Mouse (Mus musculus): ENCODE results near the gene Syce3.
A peak's percentile ranks its signal among the peaks of the same experiment; 100 is the strongest.

Syce3 gene

GRCm38 (mm10) chr15:89421938-89422337, 11.6 kb upstream of the Syce3 start:
- DNase-seq (ENCODE audit: low spot score in 2 of 2): no peak

- DNase-seq (ENCODE audit: low spot score in 2 of 2): no peak
These were observed 5.0 kb upstream of the Syce3 start for GRCm38 (mm10) chr15:89415282-89415681.

- no peak for DNase-seq (ENCODE audit: low spot score in 2 of 2)
These were observed 3.6 kb downstream of the Syce3 start for GRCm38 (mm10) chr15:89406691-89407090.

GRCm38 (mm10) chr15:89404831-89405623, 5.3 kb downstream of the Syce3 start:
- DNase-seq (ENCODE audit: low spot score in 2 of 2): no peak

GRCm38 (mm10) chr15:89402471-89402870, 7.8 kb downstream of the Syce3 start:
- no peak for DNase-seq (ENCODE audit: low spot score in 2 of 2)

- no peak for DNase-seq (ENCODE audit: low spot score in 2 of 2)
These were observed 10.6 kb downstream of the Syce3 start for GRCm38 (mm10) chr15:89399716-89400115.

- DNase-seq (ENCODE audit: low spot score in 2 of 2): no peak
These were observed 12.2 kb downstream of the Syce3 start for GRCm38 (mm10) chr15:89398146-89398545.

GRCm38 (mm10) chr15:89396883-89397282, 13.4 kb downstream of the Syce3 start:
- no peak for DNase-seq (ENCODE audit: low spot score in 2 of 2)

GRCm38 (mm10) chr15:89390081-89390480, 20.2 kb downstream of the Syce3 start:
- DNase-seq (ENCODE audit: low spot score in 2 of 2): no peak

GRCm38 (mm10) chr15:89387127-89387526, 23.2 kb downstream of the Syce3 start:
- no peak for DNase-seq (ENCODE audit: low spot score in 2 of 2)

- DNase-seq (ENCODE audit: low spot score in 2 of 2): no peak
These were observed 25.7 kb downstream of the Syce3 start, which contains the start of gene Klhdc7b for GRCm38 (mm10) chr15:89384617-89385016. TSS of gene Klhdc7b (plus strand) at chr15:89384917.

GRCm38 (mm10) chr15:89379429-89379828, 30.9 kb downstream of the Syce3 start:
- DNase-seq (ENCODE audit: low spot score in 2 of 2): no peak

- DNase-seq (ENCODE audit: low spot score in 2 of 2): no peak
These were observed 31.4 kb downstream of the Syce3 start, which contains the start of gene Odf3b for GRCm38 (mm10) chr15:89378831-89379401. TSS of gene Odf3b (minus strand) at chr15:89379282.

- DNase-seq (ENCODE audit: low spot score in 2 of 2): no peak
These were observed 32.1 kb downstream of the Syce3 start for GRCm38 (mm10) chr15:89377938-89378828.

- DNase-seq (ENCODE audit: low spot score in 2 of 2): no peak
These were observed 32.9 kb downstream of the Syce3 start for GRCm38 (mm10) chr15:89377362-89377761.

GRCm38 (mm10) chr15:89376957-89377356, 33.3 kb downstream of the Syce3 start, which contains the start of gene Tymp:
TSS of gene Tymp (minus strand) at chr15:89377039.
- no peak for DNase-seq (ENCODE audit: low spot score in 2 of 2)

- no peak for DNase-seq (ENCODE audit: low spot score in 2 of 2)
These were observed 34.3 kb downstream of the Syce3 start for GRCm38 (mm10) chr15:89376040-89376439.

- no peak for DNase-seq (ENCODE audit: low spot score in 2 of 2)
These were observed 35.3 kb downstream of the Syce3 start for GRCm38 (mm10) chr15:89374801-89375534.

- no peak for DNase-seq (ENCODE audit: low spot score in 2 of 2)
These were observed 36.0 kb downstream of the Syce3 start for GRCm38 (mm10) chr15:89374340-89374739.

- DNase-seq (ENCODE audit: low spot score in 2 of 2): peak; percentile 86 to 94
These were observed 36.5 kb downstream of the Syce3 start, which contains the start of gene Sco2 for GRCm38 (mm10) chr15:89373762-89374248. TSS of gene Sco2 (minus strand) at chr15:89373846.

Data from frontal cortex, postnatal 14 days (tissue).